Mouse (Mus musculus): ENCODE data around the gene Bcas3. TPM values are rescaled to one million over a fixed set of nuclear protein-coding genes. Genes with fewer than 3 reads are reported as not detected.
A peak's percentile ranks its signal among the peaks of the same experiment; 100 is the strongest.

Gene Bcas3
- polyA plus RNA-seq, 1 experiment from 2014 or later = 30.6 TPM

DNA sequence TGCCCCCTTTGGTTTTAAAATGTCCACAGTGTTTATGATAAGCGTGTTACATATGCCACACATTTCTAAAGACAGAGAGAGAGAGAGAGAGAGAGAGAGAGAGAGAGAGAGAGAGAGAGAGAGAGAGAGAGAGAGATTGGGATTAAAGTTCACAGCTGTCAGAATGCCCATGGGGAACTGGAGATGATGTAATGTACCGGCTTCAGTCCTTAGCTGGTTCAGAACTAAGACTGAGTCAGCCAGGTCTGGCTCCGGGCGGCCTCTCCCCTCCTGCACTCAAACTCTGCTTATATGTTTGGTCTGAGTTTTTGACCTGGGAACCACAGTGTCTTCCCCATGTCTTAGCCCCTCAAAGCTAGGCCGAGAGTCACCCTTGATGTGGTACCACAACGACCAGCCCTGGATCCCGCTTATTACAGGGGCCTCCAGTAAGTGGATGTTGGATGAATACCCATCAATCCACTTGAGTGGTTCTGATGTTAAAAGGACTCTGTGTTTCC, 423.9 kb downstream of the Bcas3 start:
- Histone ChIP-seq H3K27ac (ENCODE audit: low read depth, low read length) (no peak overlapping the region), H3K9ac (ENCODE audit: low read depth, low read length) (no peak overlapping the region), H3K4me3 (ENCODE audit: low read length) (no peak overlapping the region), H3K27me3 (ENCODE audit: control insufficient read depth, insufficient read depth, low read length) (no peaks in the 10 kb centered on the region), H3K9me3 (ENCODE audit: control insufficient read depth, low read length) (no peaks in the 10 kb centered on the region), H3K36me3 (ENCODE audit: control insufficient read depth, insufficient read depth, low read length) (no peaks in the 10 kb centered on the region), H3K4me1 (ENCODE audit: control insufficient read depth, insufficient read depth, low read length) (peaks cover 29% of the 10 kb centered on the region), H3K4me2 (replicated peaks; ENCODE audit: low read depth, low read length) (no peak overlapping the region)
- 54% methylated on average over 7 of the region's 7 CpGs for WGBS
- ATAC-seq (ENCODE audit: low FRiP score, low TSS enrichment) = no peak

DNA sequence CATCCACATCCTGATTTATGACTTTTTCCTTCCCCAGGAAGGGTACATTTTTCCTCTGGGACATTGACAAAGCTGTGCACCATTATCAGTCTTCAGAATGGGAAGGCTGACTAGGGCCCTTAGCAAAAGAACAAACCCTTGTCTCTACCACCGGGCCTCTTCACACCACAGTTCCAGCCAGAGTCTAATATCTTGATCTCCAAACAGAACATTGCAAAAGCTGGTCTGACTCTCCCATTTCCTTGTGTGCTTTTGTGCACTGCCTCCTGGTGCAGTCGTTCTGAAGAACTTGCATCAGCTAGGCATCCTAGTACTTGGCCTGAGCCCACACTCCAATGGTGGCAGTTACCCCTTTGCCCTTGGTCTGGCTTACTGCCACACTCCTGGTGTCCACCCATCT, 425.0 kb downstream of the Bcas3 start:
- no peaks in the 10 kb centered on the region for H3K36me3 ChIP-seq (ENCODE audit: control insufficient read depth, insufficient read depth, low read length)
- ATAC-seq (ENCODE audit: low FRiP score, low TSS enrichment) = no peak
- no peak overlapping the region for H3K4me2 ChIP-seq (replicated peaks; ENCODE audit: low read depth, low read length)
- H3K4me1 ChIP-seq (ENCODE audit: control insufficient read depth, insufficient read depth, low read length) = peaks cover 29% of the 10 kb centered on the region
- H3K27ac ChIP-seq (ENCODE audit: low read depth, low read length) = no peak overlapping the region
- H3K4me3 ChIP-seq (ENCODE audit: low read length) = no peak overlapping the region
- no peak overlapping the region for H3K9ac ChIP-seq (ENCODE audit: low read depth, low read length)
- H3K27me3 ChIP-seq (ENCODE audit: control insufficient read depth, insufficient read depth, low read length) = no peaks in the 10 kb centered on the region
- 76% methylated on average over 2 of the region's 2 CpGs for WGBS
- no peaks in the 10 kb centered on the region for H3K9me3 ChIP-seq (ENCODE audit: control insufficient read depth, low read length)

DNA sequence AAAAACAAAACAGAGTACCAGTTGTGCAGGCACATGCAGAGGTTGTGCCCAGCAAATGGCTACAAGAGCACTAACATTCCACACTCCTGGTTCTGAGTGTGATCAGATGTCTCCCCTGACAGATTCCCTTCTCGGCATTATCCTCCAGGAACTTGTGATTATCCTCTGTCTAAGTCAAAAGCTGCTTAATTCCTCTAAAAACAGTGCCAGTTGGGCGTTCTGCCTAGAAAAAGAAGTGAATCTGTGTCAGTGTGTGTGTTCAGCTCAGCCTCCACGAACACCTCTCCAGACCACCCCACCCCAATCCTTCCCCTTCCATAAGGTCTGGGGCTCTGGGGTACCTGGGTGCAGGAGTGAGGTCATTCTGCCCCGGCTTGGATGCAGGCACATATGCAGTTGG, 427.3 kb downstream of the Bcas3 start:
- no peak overlapping the region for H3K9ac ChIP-seq (ENCODE audit: low read depth, low read length)
- no peaks in the 10 kb centered on the region for H3K36me3 ChIP-seq (ENCODE audit: control insufficient read depth, insufficient read depth, low read length)
- H3K27me3 ChIP-seq (ENCODE audit: control insufficient read depth, insufficient read depth, low read length) = no peaks in the 10 kb centered on the region
- no peaks in the 10 kb centered on the region for H3K9me3 ChIP-seq (ENCODE audit: control insufficient read depth, low read length)
- H3K4me3 ChIP-seq (ENCODE audit: low read length) = no peak overlapping the region
- peaks cover 20% of the 10 kb centered on the region for H3K4me1 ChIP-seq (ENCODE audit: control insufficient read depth, insufficient read depth, low read length)
- H3K4me2 ChIP-seq (replicated peaks; ENCODE audit: low read depth, low read length) = no peak overlapping the region
- ATAC-seq (ENCODE audit: low FRiP score, low TSS enrichment) = no peak
- 66% methylated on average over 4 of the region's 4 CpGs for WGBS
- no peak overlapping the region for H3K27ac ChIP-seq (ENCODE audit: low read depth, low read length)

GRCm38 (mm10) chr11:85786113-85786718, 433.2 kb downstream of the Bcas3 start:
- no peak overlapping the region for H3K27ac ChIP-seq (ENCODE audit: low read depth, low read length)
- WGBS = 75% methylated on average over 3 of the region's 3 CpGs
- ATAC-seq (ENCODE audit: low FRiP score, low TSS enrichment) = no peak
- peaks cover 6% of the 10 kb centered on the region; the same call in 1 of the 2 replicates for H3K4me1 ChIP-seq (ENCODE audit: control insufficient read depth, insufficient read depth, low read length)
- H3K4me3 ChIP-seq (ENCODE audit: low read length) = no peak overlapping the region
- no peak overlapping the region for H3K9ac ChIP-seq (ENCODE audit: low read depth, low read length)
- no peaks in the 10 kb centered on the region for H3K36me3 ChIP-seq (ENCODE audit: control insufficient read depth, insufficient read depth, low read length)
- H3K9me3 ChIP-seq (ENCODE audit: control insufficient read depth, low read length) = no peaks in the 10 kb centered on the region
- no peak overlapping the region for H3K4me2 ChIP-seq (replicated peaks; ENCODE audit: low read depth, low read length)
- no peaks in the 10 kb centered on the region for H3K27me3 ChIP-seq (ENCODE audit: control insufficient read depth, insufficient read depth, low read length)

DNA sequence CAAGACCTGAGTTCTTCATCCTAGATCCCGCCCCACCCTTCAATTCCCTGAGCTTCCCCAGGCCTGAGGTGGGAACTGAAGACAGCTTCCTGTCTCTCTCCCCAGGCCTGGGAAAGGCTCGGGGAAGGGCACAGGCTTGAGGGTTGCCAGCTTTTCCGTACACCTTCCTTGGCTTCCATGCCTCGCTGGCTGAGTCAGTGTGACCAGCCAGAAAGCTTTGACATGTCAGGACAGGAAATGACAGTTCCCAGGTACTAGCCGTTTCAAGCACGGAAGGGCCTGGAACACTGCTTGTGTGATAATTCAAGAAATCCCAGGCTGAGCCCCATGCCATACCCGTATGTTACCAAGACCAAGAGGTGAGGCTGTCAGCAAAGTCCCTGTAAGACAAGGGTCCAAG, 436.8 kb downstream of the Bcas3 start:
- Histone ChIP-seq H3K27ac (ENCODE audit: low read depth, low read length) (no peak overlapping the region), H3K4me2 (replicated peaks; ENCODE audit: low read depth, low read length) (no peak overlapping the region), H3K4me1 (ENCODE audit: control insufficient read depth, insufficient read depth, low read length) (peaks cover 15% of the 10 kb centered on the region; the same call in 1 of the 2 replicates), H3K36me3 (ENCODE audit: control insufficient read depth, insufficient read depth, low read length) (no peaks in the 10 kb centered on the region), H3K9ac (ENCODE audit: low read depth, low read length) (no peak overlapping the region), H3K4me3 (ENCODE audit: low read length) (no peak overlapping the region), H3K9me3 (ENCODE audit: control insufficient read depth, low read length) (no peaks in the 10 kb centered on the region), H3K27me3 (ENCODE audit: control insufficient read depth, insufficient read depth, low read length) (no peaks in the 10 kb centered on the region)
- no peak for ATAC-seq (ENCODE audit: low FRiP score, low TSS enrichment)
- 77% methylated on average over 7 of the region's 7 CpGs for WGBS

- Histone ChIP-seq H3K4me2 (replicated peaks; ENCODE audit: low read depth, low read length) (no peak overlapping the region), H3K27ac (ENCODE audit: low read depth, low read length) (peak overlapping the region; percentile 33; the same call in 1 of the 2 replicates), H3K36me3 (ENCODE audit: control insufficient read depth, insufficient read depth, low read length) (no peaks in the 10 kb centered on the region), H3K4me3 (ENCODE audit: low read length) (no peak overlapping the region), H3K9me3 (ENCODE audit: control insufficient read depth, low read length) (no peaks in the 10 kb centered on the region), H3K27me3 (ENCODE audit: control insufficient read depth, insufficient read depth, low read length) (no peaks in the 10 kb centered on the region), H3K4me1 (ENCODE audit: control insufficient read depth, insufficient read depth, low read length) (peaks cover 15% of the 10 kb centered on the region; the same call in 1 of the 2 replicates), H3K9ac (ENCODE audit: low read depth, low read length) (no peak overlapping the region)
- WGBS = 64% methylated on average over 2 of the region's 2 CpGs
- ATAC-seq (ENCODE audit: low FRiP score, low TSS enrichment) = no peak
These were observed 437.3 kb downstream of the Bcas3 start for GRCm38 (mm10) chr11:85790267-85790666.

DNA sequence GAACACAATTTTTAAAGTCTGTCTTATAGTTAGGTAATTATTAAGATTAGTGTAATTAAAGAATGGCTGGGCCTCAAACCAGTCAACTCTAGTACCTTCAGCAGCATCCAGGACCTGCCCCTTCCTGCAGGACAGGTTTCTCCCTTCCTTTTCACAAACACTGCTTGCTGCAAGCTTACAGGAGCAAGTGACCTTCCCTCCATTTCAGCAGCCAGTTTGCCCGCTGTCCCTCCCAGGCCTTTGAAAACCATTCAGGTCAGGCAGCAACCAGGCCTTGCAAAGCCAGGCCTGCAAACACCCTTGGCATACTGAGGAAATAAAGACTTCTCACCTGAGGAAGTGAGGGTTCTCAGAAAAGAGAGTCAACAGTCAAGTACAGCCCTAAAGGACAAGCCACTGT, 438.2 kb downstream of the Bcas3 start:
- Histone ChIP-seq H3K36me3 (ENCODE audit: control insufficient read depth, insufficient read depth, low read length) (no peaks in the 10 kb centered on the region), H3K4me3 (ENCODE audit: low read length) (no peak overlapping the region), H3K27me3 (ENCODE audit: control insufficient read depth, insufficient read depth, low read length) (no peaks in the 10 kb centered on the region), H3K27ac (ENCODE audit: low read depth, low read length) (peak overlapping the region; percentile 74), H3K9ac (ENCODE audit: low read depth, low read length) (no peak overlapping the region), H3K4me1 (ENCODE audit: control insufficient read depth, insufficient read depth, low read length) (peaks cover 15% of the 10 kb centered on the region; the same call in 1 of the 2 replicates), H3K9me3 (ENCODE audit: control insufficient read depth, low read length) (no peaks in the 10 kb centered on the region), H3K4me2 (replicated peaks; ENCODE audit: low read depth, low read length) (no peak overlapping the region)
- no peak for ATAC-seq (ENCODE audit: low FRiP score, low TSS enrichment)
- WGBS = 63% methylated on average over 1 of the region's 1 CpGs

- Histone ChIP-seq H3K27ac (ENCODE audit: low read depth, low read length) (peak overlapping the region; percentile 49; the same call in 1 of the 2 replicates), H3K27me3 (ENCODE audit: control insufficient read depth, insufficient read depth, low read length) (no peaks in the 10 kb centered on the region), H3K9me3 (ENCODE audit: control insufficient read depth, low read length) (no peaks in the 10 kb centered on the region), H3K36me3 (ENCODE audit: control insufficient read depth, insufficient read depth, low read length) (no peaks in the 10 kb centered on the region), H3K4me1 (ENCODE audit: control insufficient read depth, insufficient read depth, low read length) (peaks cover 12% of the 10 kb centered on the region; the same call in 1 of the 2 replicates), H3K4me2 (replicated peaks; ENCODE audit: low read depth, low read length) (no peak overlapping the region), H3K9ac (ENCODE audit: low read depth, low read length) (no peak overlapping the region), H3K4me3 (ENCODE audit: low read length) (no peak overlapping the region)
- whole genome bisulfite sequencing = 57% methylated on average over 12 of the region's 12 CpGs
- peak; percentile 53; the same call in 1 of the 2 replicates for ATAC-seq (ENCODE audit: low FRiP score, low TSS enrichment)
These were observed 439.7 kb downstream of the Bcas3 start for GRCm38 (mm10) chr11:85792534-85793215.

- no peak overlapping the region for H3K27ac ChIP-seq (ENCODE audit: low read depth, low read length)
- no peaks in the 10 kb centered on the region for H3K36me3 ChIP-seq (ENCODE audit: control insufficient read depth, insufficient read depth, low read length)
- 47% methylated on average over 4 of the region's 4 CpGs for WGBS
- no peak overlapping the region for H3K9ac ChIP-seq (ENCODE audit: low read depth, low read length)
- no peak overlapping the region for H3K4me3 ChIP-seq (ENCODE audit: low read length)
- no peaks in the 10 kb centered on the region for H3K27me3 ChIP-seq (ENCODE audit: control insufficient read depth, insufficient read depth, low read length)
- H3K9me3 ChIP-seq (ENCODE audit: control insufficient read depth, low read length) = no peaks in the 10 kb centered on the region
- H3K4me1 ChIP-seq (ENCODE audit: control insufficient read depth, insufficient read depth, low read length) = peaks cover 16% of the 10 kb centered on the region
- H3K4me2 ChIP-seq (replicated peaks; ENCODE audit: low read depth, low read length) = no peak overlapping the region
- ATAC-seq (ENCODE audit: low FRiP score, low TSS enrichment) = no peak
These were observed 446.5 kb downstream of the Bcas3 start for GRCm38 (mm10) chr11:85799456-85799855.

All from kidney, embryonic 14.5 days (tissue).